Mouse (Mus musculus) neural tube, embryonic 11.5 days (tissue): Measurements from ENCODE around the gene Ltb. TPM values are rescaled to one million over a fixed set of nuclear protein-coding genes. Genes with fewer than 3 reads are reported as not detected.
A peak's percentile ranks its signal among the peaks of the same experiment; 100 is the strongest.

Experiments
- ATAC-seq: fragments of 200-750 bp; cut with Nextera tagmentation; 2 replicates; pipeline ENCODE4 v1.8.0; 2017; ENCODE audit warnings: moderate number of reproducible peaks, mild to moderate bottlenecking, moderate TSS enrichment, moderate library complexity; ENCODE audit not compliant: insufficient read depth, low FRiP score, low TSS enrichment
- DNase-seq: peaks from one replicate; pipeline ENCODE4 v3.0.0-alpha.2; 2015; ENCODE audit warnings: low spot score
- H3K27ac ChIP-seq: fragments of 300-500 bp; sonication (generic); 2 replicates; pipeline ENCODE4 v1.5.1; 2014; ENCODE audit warnings: low read depth, mild to moderate bottlenecking, low read length
- H3K27me3 ChIP-seq: fragments of 300-500 bp; sonication (generic); 2 replicates; pipeline ENCODE4 v1.6.1; 2014; ENCODE audit warnings: mild to moderate bottlenecking, low read length, mixed read lengths; ENCODE audit not compliant: control insufficient read depth, insufficient read depth
- H3K36me3 ChIP-seq: fragments of 300-500 bp; sonication (generic); 2 replicates; pipeline ENCODE4 v1.6.1; 2014; ENCODE audit warnings: mild to moderate bottlenecking, low read length, moderate library complexity, mixed read lengths; ENCODE audit not compliant: control insufficient read depth, insufficient read depth
- H3K4me1 ChIP-seq: fragments of 300-500 bp; sonication (generic); 2 replicates; pipeline ENCODE4 v1.6.1; 2014; ENCODE audit warnings: low read length, mixed read lengths; ENCODE audit not compliant: control insufficient read depth, insufficient read depth
- H3K4me2 ChIP-seq: fragments of 300-500 bp; sonication (generic); 2 replicates; pipeline ENCODE4 v1.6.1; 2014; ENCODE audit warnings: low read depth, mild to moderate bottlenecking, moderate library complexity
- H3K4me3 ChIP-seq: fragments of 300-500 bp; sonication (generic); 2 replicates; pipeline ENCODE4 v1.5.1; 2014; ENCODE audit warnings: low read depth, low read length
- H3K9ac ChIP-seq: fragments of 300-500 bp; sonication (generic); 2 replicates; pipeline ENCODE4 v1.6.1; 2014; ENCODE audit warnings: mild to moderate bottlenecking, low read length
- H3K9me3 ChIP-seq: fragments of 300-500 bp; sonication (generic); 2 replicates; pipeline ENCODE4 v1.6.1; 2016; ENCODE audit warnings: low read length; ENCODE audit not compliant: control insufficient read depth
- WGBS: fragments of 180-500 bp; shearing (Covaris S2); extraction: QIAGEN DNeasy Blood & Tissue Kit; methylation state at CpG from one replicate; pipeline ENCODE4 v1.1.7; 2014; 5-methylcytosine and 5-hydroxymethylcytosine counted together
- polyA plus RNA-seq: library from polyadenylated mRNA; unstranded; fragments of >200 nt; fragmentation: Nextera tagmentation; extraction: Ambion mirVana; gene quantifications from 2 replicates; pipeline ENCODE4 v1.2.1, GENCODE M21; 2014

Ltb gene
- polyA plus RNA-seq, 1 experiment from 2014 or later = 0.27 TPM

- H3K27me3 ChIP-seq = peaks cover 4% of the 10 kb centered on the region; the same call in 1 of the 2 replicates
- 24% methylated on average over 20 of the region's 20 CpGs for WGBS
- 0 out of 2 replicates have a peak within 1 kb of the TSS, but pooled peaks have one; percentile 26 for H3K9ac ChIP-seq
Measured at GRCm38 (mm10) chr17:35204494-35205379, 10.5 kb downstream of the Ltb start, which contains the start of gene Lta. Gene Lta (minus strand): TSS chr17:35205351.

GRCm38 (mm10) chr17:35205380-35205769, 11.1 kb downstream of the Ltb start:
- H3K9ac ChIP-seq = 0 out of 2 replicates have a peak overlapping the region, but pooled peaks have one; percentile 26
- ATAC-seq = no peak
- WGBS = 55% methylated on average over 10 of the region's 10 CpGs

More at GRCm38 (mm10) chr17:35204494-35205379, 10.5 kb downstream of the Ltb start, which contains the start of gene Lta:
- ATAC-seq = no peak
- Histone ChIP-seq H3K9me3 (no peaks in the 10 kb centered on the region), H3K4me2 (no peak within 1 kb of the TSS), H3K36me3 (no peaks in the 10 kb centered on the region), H3K4me3 (no peak within 1 kb of the TSS), H3K27ac (no peak within 1 kb of the TSS), H3K4me1 (no peaks in the 10 kb centered on the region)
- no peak for DNase-seq

GRCm38 (mm10) chr17:35209785-35210535, 15.7 kb downstream of the Ltb start:
- H3K9me3 ChIP-seq = no peaks in the 10 kb centered on the region
- ATAC-seq = no peak
- DNase-seq = no peak
- H3K4me3 ChIP-seq = no peak overlapping the region
- peaks cover 4% of the 10 kb centered on the region; the same call in 1 of the 2 replicates for H3K27me3 ChIP-seq
- WGBS = 76% methylated on average over 12 of the region's 12 CpGs
- no peak overlapping the region for H3K27ac ChIP-seq
- H3K4me1 ChIP-seq = no peaks in the 10 kb centered on the region
- no peak overlapping the region for H3K9ac ChIP-seq
- no peaks in the 10 kb centered on the region for H3K36me3 ChIP-seq
- no peak overlapping the region for H3K4me2 ChIP-seq

More at GRCm38 (mm10) chr17:35205380-35205769, 11.1 kb downstream of the Ltb start:
- Histone ChIP-seq H3K27ac (no peak overlapping the region), H3K27me3 (peaks cover 4% of the 10 kb centered on the region; the same call in 1 of the 2 replicates), H3K4me1 (no peaks in the 10 kb centered on the region), H3K4me3 (no peak overlapping the region), H3K4me2 (no peak overlapping the region), H3K36me3 (no peaks in the 10 kb centered on the region), H3K9me3 (no peaks in the 10 kb centered on the region)
- DNase-seq = no peak

- ATAC-seq (no peak), DNase-seq (no peak)
- Histone ChIP-seq H3K27me3 (no peaks in the 10 kb centered on the region), H3K4me2 (no peak overlapping the region), H3K4me1 (no peaks in the 10 kb centered on the region), H3K4me3 (no peak overlapping the region), H3K9me3 (no peaks in the 10 kb centered on the region), H3K36me3 (no peaks in the 10 kb centered on the region), H3K9ac (no peak overlapping the region), H3K27ac (no peak overlapping the region)
- WGBS = 83% methylated on average over 3 of the region's 3 CpGs
Measured at GRCm38 (mm10) chr17:35210593-35210992, 16.4 kb downstream of the Ltb start.

- no peak overlapping the region for H3K9ac ChIP-seq
- DNase-seq (no peak), ATAC-seq (no peak)
- H3K27me3 ChIP-seq = no peaks in the 10 kb centered on the region
- WGBS = 91% methylated on average over 5 of the region's 5 CpGs
- no peak overlapping the region for H3K4me2 ChIP-seq
- H3K27ac ChIP-seq = no peak overlapping the region
- no peaks in the 10 kb centered on the region for H3K4me1 ChIP-seq
- H3K36me3 ChIP-seq = no peaks in the 10 kb centered on the region
- H3K4me3 ChIP-seq = no peak overlapping the region
- no peaks in the 10 kb centered on the region for H3K9me3 ChIP-seq
Measured at GRCm38 (mm10) chr17:35213071-35213470, 18.8 kb downstream of the Ltb start.

- peaks cover 8% of the 10 kb centered on the region for H3K36me3 ChIP-seq
- H3K9me3 ChIP-seq = no peaks in the 10 kb centered on the region
- no peak overlapping the region for H3K4me2 ChIP-seq
- 82% methylated on average over 18 of the region's 18 CpGs for WGBS
- H3K27ac ChIP-seq = no peak overlapping the region
- no peak overlapping the region for H3K4me3 ChIP-seq
- ATAC-seq = no peak
- no peaks in the 10 kb centered on the region for H3K27me3 ChIP-seq
- no peaks in the 10 kb centered on the region for H3K4me1 ChIP-seq
- no peak for DNase-seq
- H3K9ac ChIP-seq = no peak overlapping the region
Measured at GRCm38 (mm10) chr17:35218516-35219193, 24.4 kb downstream of the Ltb start.

- Histone ChIP-seq H3K4me3 (no peak overlapping the region), H3K27ac (no peak overlapping the region)
Measured at GRCm38 (mm10) chr17:35219601-35220041, 25.4 kb downstream of the Ltb start.

GRCm38 (mm10) chr17:35220156-35220952, 26.1 kb downstream of the Ltb start, which contains the start of gene Gm16181:
Gene Gm16181 (plus strand): TSS chr17:35220834.
- DNase-seq = no peak
- H3K27me3 ChIP-seq = no peaks in the 10 kb centered on the region
- H3K4me1 ChIP-seq = no peaks in the 10 kb centered on the region
- H3K9ac ChIP-seq = no peak within 1 kb of the TSS
- 86% methylated on average over 28 of the region's 28 CpGs for WGBS
- ATAC-seq = no peak
- H3K4me2 ChIP-seq = no peak within 1 kb of the TSS
- peaks cover 10% of the 10 kb centered on the region for H3K36me3 ChIP-seq
- no peak within 1 kb of the TSS for H3K27ac ChIP-seq
- H3K4me3 ChIP-seq = no peak within 1 kb of the TSS
- no peaks in the 10 kb centered on the region for H3K9me3 ChIP-seq

More at GRCm38 (mm10) chr17:35219601-35220041, 25.4 kb downstream of the Ltb start:
- Histone ChIP-seq H3K27me3 (no peaks in the 10 kb centered on the region), H3K9me3 (no peaks in the 10 kb centered on the region), H3K36me3 (peaks cover 8% of the 10 kb centered on the region), H3K4me1 (no peaks in the 10 kb centered on the region), H3K9ac (no peak overlapping the region), H3K4me2 (no peak overlapping the region)
- ATAC-seq (no peak), DNase-seq (no peak)
- WGBS = 86% methylated on average over 6 of the region's 6 CpGs
